ENCODE assay signal across 28 mouse cellular contexts in genomic region chr2:129810563-129810962, GRCm38 (mm10).
"Had no signal": no experiment of that assay in that cellular context is flagged by ENCODE, and none has a peak within 500 bp of the region (broad histone marks: within the 10 kb centered on the region; RNA-seq: fewer than 3 reads in every experiment).

No protein-coding gene starts in this region.

- H3K4me3 ChIP-seq: embryonic facial prominence, embryonic 10.5 days; embryonic facial prominence, embryonic 12.5 days; embryonic facial prominence, embryonic 13.5 days; embryonic facial prominence, embryonic 15.5 days; erythroblast, embryonic 14.5 days; forebrain, embryonic 10.5 days; forebrain, embryonic 12.5 days; forebrain, embryonic 13.5 days; forebrain, embryonic 15.5 days; gastrocnemius, adult 2 months had no signal

- H3K9me3 ChIP-seq: embryonic facial prominence, embryonic 10.5 days; embryonic facial prominence, embryonic 12.5 days; embryonic facial prominence, embryonic 13.5 days; embryonic facial prominence, embryonic 15.5 days; forebrain, embryonic 10.5 days; forebrain, embryonic 12.5 days; forebrain, embryonic 13.5 days; forebrain, embryonic 15.5 days had no signal

- H3K4me2 ChIP-seq: embryonic facial prominence, embryonic 12.5 days; embryonic facial prominence, embryonic 13.5 days; embryonic facial prominence, embryonic 15.5 days; forebrain, embryonic 12.5 days; forebrain, embryonic 13.5 days; forebrain, embryonic 15.5 days had no signal

- H3K9ac ChIP-seq: embryonic facial prominence, embryonic 12.5 days; embryonic facial prominence, embryonic 13.5 days; embryonic facial prominence, embryonic 15.5 days; forebrain, embryonic 12.5 days; forebrain, embryonic 13.5 days; forebrain, embryonic 15.5 days; forebrain, postnatal 0 days had no signal

- DNase-seq: cerebellum, adult 18-20 months; cerebellum, adult 2 months; cerebellum, adult 8-10 months; cerebellum, adult 9-10 months; cerebellum, adult 9-11 months; cerebellum, postnatal 10 days; cerebellum, postnatal 14 days; cerebellum, postnatal 25 days; cerebellum, postnatal 36 days; embryo, embryonic 11 days; forebrain, postnatal 0 days; gastrocnemius, adult 2 months; gastrocnemius, postnatal 10 days; gastrocnemius, postnatal 14 days; gastrocnemius, postnatal 25 days; gastrocnemius, postnatal 36 days; heart, adult 18-20 months had no signal

- ATAC-seq: forebrain, embryonic 13.5 days; forebrain, embryonic 14.5 days; forebrain, embryonic 15.5 days; forebrain, embryonic 16.5 days; forebrain, postnatal 0 days had no signal

- H3K27ac ChIP-seq: embryonic facial prominence, embryonic 10.5 days; embryonic facial prominence, embryonic 12.5 days; embryonic facial prominence, embryonic 13.5 days; embryonic facial prominence, embryonic 15.5 days; forebrain, embryonic 10.5 days; forebrain, embryonic 12.5 days; forebrain, embryonic 13.5 days; forebrain, embryonic 15.5 days; gastrocnemius, adult 2 months had no signal

- H3K27me3 ChIP-seq: embryonic facial prominence, embryonic 12.5 days; embryonic facial prominence, embryonic 13.5 days; embryonic facial prominence, embryonic 15.5 days; forebrain, embryonic 12.5 days; forebrain, embryonic 13.5 days; forebrain, embryonic 15.5 days had no signal
